Mouse (Mus musculus) intestine, embryonic 16.5 days (tissue): ENCODE measurements at regions not wholly inside any gene's neighbourhood (a gene's known extent, or its start where the extent isn't known, plus 50 kb on each side); places are given as distances from the start of the nearest gene placed in this dataset.

Experiments used
- ATAC-seq: fragments of 200-750 bp; cut with Nextera tagmentation; 2 replicates; pipeline ENCODE4 v1.8.0; 2017; ENCODE audit warnings: moderate TSS enrichment, moderate library complexity
- H3K27ac ChIP-seq: fragments of 300-500 bp; sonication (generic); 2 replicates; pipeline ENCODE4 v1.5.1; 2014; ENCODE audit warnings: mild to moderate bottlenecking, low read length
- H3K27me3 ChIP-seq: fragments of 300-500 bp; sonication (generic); replicated peaks from 2 replicates; pipeline ENCODE4 v1.6.1; 2014; ENCODE audit warnings: low read length, control low read depth, mixed read lengths; ENCODE audit not compliant: control insufficient read depth, insufficient read depth
- H3K36me3 ChIP-seq: fragments of 300-500 bp; sonication (generic); 2 replicates; pipeline ENCODE4 v1.6.1; 2014; ENCODE audit warnings: low read length, control low read depth; ENCODE audit not compliant: control insufficient read depth, insufficient read depth
- H3K4me1 ChIP-seq: fragments of 300-500 bp; sonication (generic); 2 replicates; pipeline ENCODE4 v1.6.1; 2014; ENCODE audit warnings: low read length, control low read depth, mixed read lengths; ENCODE audit not compliant: control insufficient read depth, insufficient read depth
- H3K4me2 ChIP-seq: fragments of 300-500 bp; sonication (generic); 2 replicates; pipeline ENCODE4 v1.6.1; 2014; ENCODE audit warnings: low read depth, low read length, control low read depth
- H3K4me3 ChIP-seq: fragments of 300-500 bp; sonication (generic); 2 replicates; pipeline ENCODE4 v1.5.1; 2014; ENCODE audit warnings: mild to moderate bottlenecking, low read length
- H3K9ac ChIP-seq: fragments of 300-500 bp; sonication (generic); 2 replicates; pipeline ENCODE4 v1.6.1; 2014; ENCODE audit warnings: low read depth, low read length
- H3K9me3 ChIP-seq: fragments of 300-500 bp; sonication (generic); 2 replicates; pipeline ENCODE4 v1.6.1; 2016; ENCODE audit warnings: low read length, control low read depth; ENCODE audit not compliant: control insufficient read depth
- WGBS: fragments of 180-500 bp; shearing (Covaris S2); extraction: QIAGEN DNeasy Blood & Tissue Kit; methylation state at CpG from one replicate; pipeline ENCODE4 v1.1.7; 2014; 5-methylcytosine and 5-hydroxymethylcytosine counted together

DNA sequence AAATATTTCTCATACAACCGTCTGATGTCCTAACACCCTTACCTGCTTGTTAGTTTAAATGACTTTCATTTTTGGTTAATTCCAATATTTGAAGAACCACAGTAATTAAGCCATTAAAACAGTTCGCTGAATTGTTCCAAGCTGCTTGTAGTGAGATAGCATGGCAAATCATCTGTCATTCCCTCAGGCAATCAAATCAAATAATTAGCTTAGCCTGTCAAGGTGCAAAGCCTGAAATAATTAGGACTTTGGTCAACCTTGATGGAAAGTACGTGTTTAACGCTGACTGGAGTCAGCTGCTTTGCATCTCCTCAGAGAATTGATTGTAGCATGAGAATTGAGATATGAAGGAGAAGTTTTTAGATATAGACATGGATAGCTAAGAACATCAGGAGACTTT is 220.2 kb upstream of the Pdcd1 start:
- H3K27ac ChIP-seq = no peak overlapping the region
- no peak for ATAC-seq
- H3K27me3 ChIP-seq = no peaks in the 10 kb centered on the region
- no peaks in the 10 kb centered on the region for H3K4me1 ChIP-seq
- no peak overlapping the region for H3K4me2 ChIP-seq
- 81% methylated on average over 4 of the region's 4 CpGs for WGBS
- H3K4me3 ChIP-seq = no peak overlapping the region
- H3K36me3 ChIP-seq = no peaks in the 10 kb centered on the region
- H3K9ac ChIP-seq = no peak overlapping the region
- no peaks in the 10 kb centered on the region for H3K9me3 ChIP-seq

DNA sequence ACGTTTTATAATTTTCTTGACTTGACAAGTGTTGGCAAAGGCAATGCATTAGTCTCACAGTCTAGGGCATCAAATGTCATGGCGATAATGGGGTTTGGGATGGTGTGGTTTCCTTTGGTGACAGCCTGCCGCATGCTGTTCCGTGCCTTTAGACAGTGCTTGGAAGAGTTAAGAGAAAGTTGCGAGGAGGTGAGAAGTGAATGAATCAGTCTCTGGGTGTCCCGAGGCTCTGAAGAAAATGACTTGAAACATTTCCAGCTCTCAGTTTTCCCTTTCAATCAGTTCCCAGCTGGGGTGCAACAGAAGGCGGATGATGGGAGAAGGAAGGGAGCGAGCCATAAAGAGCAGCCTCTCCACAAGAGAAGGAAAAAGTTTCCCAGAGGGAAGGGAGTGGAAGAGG is 211.0 kb upstream of the Pdcd1 start:
- Histone ChIP-seq H3K27ac (no peak overlapping the region), H3K4me3 (no peak overlapping the region), H3K9me3 (no peaks in the 10 kb centered on the region), H3K4me2 (no peak overlapping the region), H3K4me1 (no peaks in the 10 kb centered on the region), H3K36me3 (no peaks in the 10 kb centered on the region), H3K27me3 (no peaks in the 10 kb centered on the region), H3K9ac (no peak overlapping the region)
- no peak for ATAC-seq
- 65% methylated on average over 8 of the region's 8 CpGs for WGBS

DNA sequence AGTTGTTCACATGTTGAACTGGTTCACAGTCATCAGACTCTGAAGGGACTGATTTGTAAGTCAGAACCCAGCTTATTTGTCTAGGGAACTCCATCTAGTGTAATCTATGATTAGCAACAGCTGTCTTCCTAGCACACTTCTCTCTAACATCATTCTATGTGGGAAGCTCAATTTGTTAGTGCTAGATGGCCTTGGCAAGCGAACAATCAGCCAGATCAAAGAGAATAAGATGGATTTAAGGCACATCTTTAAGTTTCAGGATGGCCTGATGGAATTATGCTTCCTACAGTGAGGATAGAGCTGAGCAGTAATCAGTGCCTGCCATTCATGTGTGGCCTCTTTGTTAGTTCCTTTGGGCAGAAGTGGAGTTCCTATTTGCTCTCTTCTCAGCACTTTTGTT is 183.1 kb upstream of the Pdcd1 start:
- Histone ChIP-seq H3K4me1 (no peaks in the 10 kb centered on the region), H3K27ac (no peak overlapping the region), H3K4me2 (no peak overlapping the region), H3K9me3 (no peaks in the 10 kb centered on the region), H3K4me3 (no peak overlapping the region), H3K9ac (no peak overlapping the region), H3K27me3 (no peaks in the 10 kb centered on the region), H3K36me3 (no peaks in the 10 kb centered on the region)
- ATAC-seq = no peak
- WGBS = 68% methylated on average over 1 of the region's 1 CpGs

DNA sequence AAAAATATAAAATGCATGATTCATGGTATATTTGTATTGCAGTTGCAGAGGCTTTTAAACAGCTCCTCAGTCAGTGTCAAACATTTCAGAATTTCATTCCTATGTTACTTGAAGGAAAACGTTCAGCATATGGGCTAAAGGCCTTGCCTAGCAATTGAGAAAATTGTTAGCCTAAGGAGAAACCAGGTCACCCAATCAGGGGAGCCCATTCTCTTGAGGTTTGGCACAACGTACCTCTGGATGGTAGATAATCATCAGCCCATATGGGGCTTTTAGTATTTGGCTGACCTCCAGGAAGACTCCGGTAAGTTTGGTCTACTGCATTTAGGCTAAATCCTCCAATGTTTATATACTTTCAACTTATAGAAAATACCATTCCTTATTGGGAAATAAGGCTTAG is 168.7 kb upstream of the Pdcd1 start:
- Histone ChIP-seq H3K27ac (no peak overlapping the region), H3K9me3 (no peaks in the 10 kb centered on the region), H3K36me3 (no peaks in the 10 kb centered on the region), H3K27me3 (no peaks in the 10 kb centered on the region), H3K4me2 (no peak overlapping the region), H3K4me1 (0 out of 2 replicates have a peak, but pooled peaks cover 2% of the 10 kb centered on the region), H3K9ac (no peak overlapping the region), H3K4me3 (no peak overlapping the region)
- WGBS = 24% methylated on average over 3 of the region's 3 CpGs
- no peak for ATAC-seq

DNA sequence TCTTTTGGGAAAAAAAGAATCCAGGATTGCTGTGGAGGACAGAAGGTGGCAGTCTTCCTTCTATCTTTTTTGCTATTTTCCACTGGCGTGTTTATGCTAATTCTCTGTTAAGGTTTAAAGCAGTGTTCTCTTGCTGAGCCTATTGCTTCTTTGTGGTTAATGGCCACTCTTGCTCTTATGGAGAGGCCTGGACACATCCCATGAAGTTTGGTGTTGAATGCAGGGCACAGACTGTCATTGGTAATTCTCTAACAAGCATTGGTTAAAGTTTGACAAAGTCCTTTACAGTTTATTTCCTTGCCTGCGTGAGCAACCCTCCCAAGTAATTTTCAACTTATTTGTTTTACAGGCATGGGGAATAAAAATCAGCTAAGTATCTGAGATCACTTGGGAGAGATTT is 165.1 kb upstream of the Pdcd1 start:
- H3K27ac ChIP-seq = no peak overlapping the region
- no peak overlapping the region for H3K4me3 ChIP-seq
- H3K9me3 ChIP-seq = no peaks in the 10 kb centered on the region
- no peak overlapping the region for H3K9ac ChIP-seq
- no peak for ATAC-seq
- H3K27me3 ChIP-seq = no peaks in the 10 kb centered on the region
- 64% methylated on average over 2 of the region's 2 CpGs for WGBS
- no peaks in the 10 kb centered on the region for H3K36me3 ChIP-seq
- no peak overlapping the region for H3K4me2 ChIP-seq
- H3K4me1 ChIP-seq = 0 out of 2 replicates have a peak, but pooled peaks cover 2% of the 10 kb centered on the region

DNA sequence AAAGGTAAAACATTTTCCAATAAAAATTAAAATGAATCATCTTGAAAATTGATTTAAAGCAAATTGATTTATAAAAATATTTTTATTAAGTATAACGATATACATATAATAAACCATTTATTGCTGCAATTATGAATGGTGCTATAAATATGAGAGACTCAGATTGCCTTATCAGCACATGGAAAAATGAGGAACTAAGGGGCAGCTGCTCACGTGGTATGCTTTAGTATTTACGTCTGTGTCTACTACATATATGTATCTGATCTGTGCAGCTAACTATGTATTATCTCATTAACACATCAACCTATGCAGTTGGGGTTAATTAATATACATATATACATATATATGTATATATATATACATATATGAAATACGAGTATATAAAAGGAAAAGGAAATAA is 156.6 kb upstream of the Pdcd1 start:
- ATAC-seq = no peak
- Histone ChIP-seq H3K4me3 (no peak overlapping the region), H3K9me3 (no peaks in the 10 kb centered on the region), H3K27me3 (no peaks in the 10 kb centered on the region), H3K36me3 (no peaks in the 10 kb centered on the region), H3K27ac (no peak overlapping the region), H3K9ac (no peak overlapping the region), H3K4me1 (no peaks in the 10 kb centered on the region), H3K4me2 (no peak overlapping the region)
- WGBS = 69% methylated on average over 4 of the region's 4 CpGs

DNA sequence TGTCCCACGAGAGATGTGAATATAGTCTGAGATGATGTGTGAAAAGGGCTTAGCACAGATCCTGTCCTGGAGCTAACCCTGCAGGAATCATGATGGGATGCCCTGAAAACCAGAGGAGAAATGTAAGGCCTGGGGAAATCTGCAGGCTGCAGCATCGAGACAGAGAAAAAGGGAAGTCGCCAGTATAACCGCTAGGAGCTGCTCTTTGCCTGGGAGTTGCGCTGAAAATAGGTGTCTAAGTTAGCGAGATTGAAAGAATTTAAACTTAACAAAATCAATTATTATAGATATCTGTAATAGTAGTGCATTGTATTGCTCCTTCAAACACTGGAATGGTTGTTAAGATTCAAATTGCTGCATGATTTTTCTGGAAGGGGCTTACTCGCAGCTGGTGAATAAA is 155.5 kb upstream of the Pdcd1 start:
- no peak overlapping the region for H3K9ac ChIP-seq
- no peaks in the 10 kb centered on the region for H3K4me1 ChIP-seq
- H3K36me3 ChIP-seq = no peaks in the 10 kb centered on the region
- ATAC-seq = no peak
- H3K27ac ChIP-seq = no peak overlapping the region
- H3K27me3 ChIP-seq = no peaks in the 10 kb centered on the region
- 87% methylated on average over 7 of the region's 7 CpGs for WGBS
- no peak overlapping the region for H3K4me2 ChIP-seq
- no peak overlapping the region for H3K4me3 ChIP-seq
- H3K9me3 ChIP-seq = no peaks in the 10 kb centered on the region

DNA sequence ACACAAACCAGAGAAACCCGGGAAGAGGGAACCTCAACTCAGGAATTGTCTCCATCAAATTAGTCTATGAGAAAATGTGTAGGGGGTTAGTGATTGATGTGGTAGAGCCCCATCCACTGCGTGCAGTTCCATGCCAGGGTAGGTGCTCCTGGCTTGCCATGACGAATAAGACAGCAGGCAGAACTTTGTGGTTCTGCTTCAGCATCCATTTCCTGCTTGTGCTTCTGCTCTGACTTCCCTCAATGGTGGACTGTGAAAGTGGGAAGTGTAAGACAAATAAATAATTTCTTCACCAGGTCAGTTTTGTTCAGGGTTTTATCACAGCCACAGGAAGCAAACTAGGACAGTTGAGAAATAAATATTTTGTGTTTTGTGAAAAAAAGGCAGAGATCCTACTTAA is 150.9 kb upstream of the Pdcd1 start:
- Histone ChIP-seq H3K36me3 (no peaks in the 10 kb centered on the region), H3K27ac (no peak overlapping the region), H3K4me3 (no peak overlapping the region), H3K9ac (no peak overlapping the region), H3K9me3 (no peaks in the 10 kb centered on the region), H3K4me1 (no peaks in the 10 kb centered on the region), H3K27me3 (no peaks in the 10 kb centered on the region), H3K4me2 (no peak overlapping the region)
- ATAC-seq = no peak
- 69% methylated on average over 3 of the region's 3 CpGs for WGBS

DNA sequence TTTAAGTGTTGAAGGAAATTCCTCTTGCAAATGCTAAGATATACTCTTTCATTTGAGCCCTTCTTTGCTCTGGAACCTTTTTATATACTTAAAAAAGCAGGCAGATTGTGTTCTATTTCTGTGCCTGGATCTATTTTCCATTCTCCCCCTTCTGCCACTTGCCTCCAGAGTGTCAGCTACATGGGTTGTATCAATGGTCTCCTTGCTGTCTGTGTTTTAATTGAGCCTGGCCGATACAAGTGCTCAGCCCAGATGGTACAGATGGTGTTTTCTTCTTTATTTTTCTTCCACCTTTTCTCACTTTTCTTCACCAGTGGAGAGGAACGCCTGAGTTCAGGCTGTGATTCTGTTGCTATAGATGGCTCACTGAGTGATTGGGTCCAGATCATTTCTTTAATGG is 131.5 kb upstream of the Pdcd1 start:
- ATAC-seq = no peak
- 79% methylated on average over 2 of the region's 2 CpGs for WGBS
- H3K9ac ChIP-seq = no peak overlapping the region
- H3K27me3 ChIP-seq = no peaks in the 10 kb centered on the region
- H3K9me3 ChIP-seq = no peaks in the 10 kb centered on the region
- H3K27ac ChIP-seq = no peak overlapping the region
- H3K36me3 ChIP-seq = no peaks in the 10 kb centered on the region
- no peak overlapping the region for H3K4me3 ChIP-seq
- H3K4me1 ChIP-seq = no peaks in the 10 kb centered on the region
- H3K4me2 ChIP-seq = no peak overlapping the region

DNA sequence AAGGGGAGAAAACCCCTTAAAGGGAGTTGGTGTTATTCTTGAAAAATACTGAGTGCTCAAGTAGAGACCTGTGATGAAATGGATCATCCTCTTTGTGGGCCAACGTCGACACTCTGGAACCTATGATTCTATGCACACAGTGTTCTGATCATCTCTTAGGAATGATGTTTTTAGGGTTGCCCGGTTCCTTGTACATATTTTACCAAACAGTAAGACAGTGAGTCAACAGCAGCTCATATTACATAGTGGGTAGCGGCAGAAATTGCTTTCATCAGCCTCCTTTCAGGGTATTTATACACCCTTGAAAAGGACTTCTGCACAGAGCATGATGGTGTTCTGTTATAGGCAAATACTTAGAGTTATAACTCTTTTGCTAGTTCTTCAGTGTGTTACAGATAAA is 97.6 kb upstream of the Pdcd1 start:
- no peaks in the 10 kb centered on the region for H3K9me3 ChIP-seq
- 81% methylated on average over 4 of the region's 4 CpGs for WGBS
- no peak overlapping the region for H3K27ac ChIP-seq
- no peak overlapping the region for H3K4me3 ChIP-seq
- no peaks in the 10 kb centered on the region for H3K4me1 ChIP-seq
- ATAC-seq = no peak
- H3K27me3 ChIP-seq = no peaks in the 10 kb centered on the region
- no peak overlapping the region for H3K4me2 ChIP-seq
- no peak overlapping the region for H3K9ac ChIP-seq
- no peaks in the 10 kb centered on the region for H3K36me3 ChIP-seq
